Mouse (Mus musculus): ENCODE data around the gene Ptk7. TPM values are rescaled to one million over a fixed set of nuclear protein-coding genes. Genes with fewer than 3 reads are reported as not detected.

The Ptk7 gene
- polyA plus RNA-seq, 1 experiment from 2014 or later = 67.2 TPM

Other genes starting within 250 kb of the Ptk7 start
- gene Zfp318, start 245.8 kb downstream of the Ptk7 start, polyA plus RNA-seq (2016; fragmentation: Nextera tagmentation; extraction: Ambion mirVana) = 10.5 and 12.6 TPM in 2 replicates
- gene Crip3, start 200.6 kb downstream of the Ptk7 start, polyA plus RNA-seq (2016; fragmentation: Nextera tagmentation; extraction: Ambion mirVana) = 0.50 and 0.64 TPM in 2 replicates
- not detected in 2 replicates for gene Slc22a7, start 191.0 kb downstream of the Ptk7 start, polyA plus RNA-seq (2016; fragmentation: Nextera tagmentation; extraction: Ambion mirVana)
- 1.4 and 2.1 TPM in 2 replicates for gene Ttbk1, start 141.8 kb downstream of the Ptk7 start, polyA plus RNA-seq (2016; fragmentation: Nextera tagmentation; extraction: Ambion mirVana)
- 75.2 and 91.2 TPM in 2 replicates for gene Dnph1, start 132.8 kb downstream of the Ptk7 start, polyA plus RNA-seq (2016; fragmentation: Nextera tagmentation; extraction: Ambion mirVana)
- gene Cul9, start 83.1 kb downstream of the Ptk7 start, polyA plus RNA-seq (2016; fragmentation: Nextera tagmentation; extraction: Ambion mirVana) = 4.5 and 7.6 TPM in 2 replicates
- gene Srf, start 73.3 kb downstream of the Ptk7 start, polyA plus RNA-seq (2016; fragmentation: Nextera tagmentation; extraction: Ambion mirVana) = 5.9 and 7.8 TPM in 2 replicates
- gene Klc4, start 16.5 kb upstream of the Ptk7 start, polyA plus RNA-seq (2016; fragmentation: Nextera tagmentation; extraction: Ambion mirVana) = 35.3 and 38.1 TPM in 2 replicates
- gene Mrpl2, start 16.7 kb upstream of the Ptk7 start, polyA plus RNA-seq (2016; fragmentation: Nextera tagmentation; extraction: Ambion mirVana) = 115 and 119 TPM in 2 replicates
- 40.7 and 45.5 TPM in 2 replicates for gene Cul7, start 20.8 kb upstream of the Ptk7 start, polyA plus RNA-seq (2016; fragmentation: Nextera tagmentation; extraction: Ambion mirVana)
- gene Rrp36, start 44.8 kb upstream of the Ptk7 start, polyA plus RNA-seq (2016; fragmentation: Nextera tagmentation; extraction: Ambion mirVana) = 65.7 and 67.5 TPM in 2 replicates
- gene Mea1, start 49.3 kb upstream of the Ptk7 start, polyA plus RNA-seq (2016; fragmentation: Nextera tagmentation; extraction: Ambion mirVana) = 178 and 214 TPM in 2 replicates
- 128 and 146 TPM in 2 replicates for gene Klhdc3, start 51.4 kb upstream of the Ptk7 start, polyA plus RNA-seq (2016; fragmentation: Nextera tagmentation; extraction: Ambion mirVana)
- 137 and 148 TPM in 2 replicates for gene Ppp2r5d, start 75.6 kb upstream of the Ptk7 start, polyA plus RNA-seq (2016; fragmentation: Nextera tagmentation; extraction: Ambion mirVana)
- gene Pex6, start 82.0 kb upstream of the Ptk7 start, polyA plus RNA-seq (2016; fragmentation: Nextera tagmentation; extraction: Ambion mirVana) = 24.4 and 25.7 TPM in 2 replicates
- gene Gnmt, start 99.7 kb upstream of the Ptk7 start, polyA plus RNA-seq (2016; fragmentation: Nextera tagmentation; extraction: Ambion mirVana) = 0.18 and 0.36 TPM in 2 replicates
- gene Cnpy3, start 122.7 kb upstream of the Ptk7 start, polyA plus RNA-seq (2016; fragmentation: Nextera tagmentation; extraction: Ambion mirVana) = 65.8 and 73.6 TPM in 2 replicates
- 0.43 and 0.62 TPM in 2 replicates for gene Ptcra, start 134.2 kb upstream of the Ptk7 start, polyA plus RNA-seq (2016; fragmentation: Nextera tagmentation; extraction: Ambion mirVana)
- 57.3 and 59.3 TPM in 2 replicates for gene 2310039H08Rik, start 143.1 kb upstream of the Ptk7 start, polyA plus RNA-seq (2016; fragmentation: Nextera tagmentation; extraction: Ambion mirVana)
- 164 and 209 TPM in 2 replicates for gene Rpl7l1, start 153.2 kb upstream of the Ptk7 start, polyA plus RNA-seq (2016; fragmentation: Nextera tagmentation; extraction: Ambion mirVana)
- gene Bicral, start 229.0 kb upstream of the Ptk7 start, polyA plus RNA-seq (2016; fragmentation: Nextera tagmentation; extraction: Ambion mirVana) = 3.8 and 4.2 TPM in 2 replicates